Mouse (Mus musculus) testis, adult 2 months (tissue): ENCODE data around the gene Cphx1.
"Not testable (repeated sequence)": the region's sequence is repeated elsewhere in the genome, so short reads cannot be mapped to it uniquely, and the experiment has no call there.

Source experiments
- CTCF ChIP-seq: fragments of 200-500 bp; IDR thresholded peaks from 2 replicates; pipeline ENCODE4 v1.5.1; 2012; ENCODE audit warnings: low read depth, mild to moderate bottlenecking, inconsistent platforms, low read length, moderate library complexity; ENCODE audit not compliant: control insufficient read depth, insufficient read depth, insufficient replicate concordance
- POLR2A ChIP-seq: fragments of 200-500 bp; IDR thresholded peaks from 2 replicates; pipeline ENCODE4 v1.6.1; 2012; ENCODE audit warnings: low read depth, mild to moderate bottlenecking, inconsistent platforms, low read length, moderate library complexity; ENCODE audit not compliant: control insufficient read depth

GRCm38 (mm10) chr14:25926814-25927561 lies 11.1 kb upstream of the Cphx1 start:
- not testable (repeated sequence) for TF ChIP-seq POLR2A, CTCF
